Mouse (Mus musculus) embryonic facial prominence, embryonic 10.5 days (tissue): ENCODE results near the gene Pkib. TPM values are rescaled to one million over a fixed set of nuclear protein-coding genes. Genes with fewer than 3 reads are reported as not detected.

Experiments
- DNase-seq: peaks from one replicate; pipeline ENCODE4 v3.0.0-alpha.2; 2017; ENCODE audit warnings: low spot score
- H3K27ac ChIP-seq: fragments of 300-500 bp; sonication (generic); replicated peaks from 2 replicates; pipeline ENCODE4 v1.5.1; 2016; ENCODE audit warnings: mild to moderate bottlenecking
- H3K27me3 ChIP-seq: fragments of 300-500 bp; sonication (generic); replicated peaks from 2 replicates; pipeline ENCODE4 v1.6.1; 2016; ENCODE audit warnings: low read depth, mild to moderate bottlenecking; ENCODE audit not compliant: poor library complexity, severe bottlenecking
- H3K36me3 ChIP-seq: fragments of 300-500 bp; sonication (generic); replicated peaks from 2 replicates; pipeline ENCODE4 v1.6.1; 2016; ENCODE audit warnings: mild to moderate bottlenecking, moderate library complexity
- H3K4me1 ChIP-seq: fragments of 300-500 bp; sonication (generic); 2 replicates; pipeline ENCODE4 v1.6.1; 2016
- H3K4me3 ChIP-seq: fragments of 300-500 bp; sonication (generic); 2 replicates; pipeline ENCODE4 v1.5.1; 2016; ENCODE audit warnings: mild to moderate bottlenecking, moderate library complexity
- H3K9me3 ChIP-seq: fragments of 300-500 bp; sonication (generic); 2 replicates; pipeline ENCODE4 v1.6.1; 2016; ENCODE audit warnings: mild to moderate bottlenecking
- WGBS: fragments of 180-500 bp; shearing (Covaris S2); methylation state at CpG from one replicate; pipeline ENCODE4 v1.1.7; 2016; 5-methylcytosine and 5-hydroxymethylcytosine counted together
- polyA plus RNA-seq: library from polyadenylated mRNA; unstranded; fragments of >200 nt; fragmentation: Nextera tagmentation; extraction: Ambion mirVana; gene quantifications from 2 replicates; pipeline ENCODE4 v1.2.1, GENCODE M21; 2016

Gene Pkib
- polyA plus RNA-seq, 1 experiment from 2014 or later, result 1.4 TPM

DNA sequence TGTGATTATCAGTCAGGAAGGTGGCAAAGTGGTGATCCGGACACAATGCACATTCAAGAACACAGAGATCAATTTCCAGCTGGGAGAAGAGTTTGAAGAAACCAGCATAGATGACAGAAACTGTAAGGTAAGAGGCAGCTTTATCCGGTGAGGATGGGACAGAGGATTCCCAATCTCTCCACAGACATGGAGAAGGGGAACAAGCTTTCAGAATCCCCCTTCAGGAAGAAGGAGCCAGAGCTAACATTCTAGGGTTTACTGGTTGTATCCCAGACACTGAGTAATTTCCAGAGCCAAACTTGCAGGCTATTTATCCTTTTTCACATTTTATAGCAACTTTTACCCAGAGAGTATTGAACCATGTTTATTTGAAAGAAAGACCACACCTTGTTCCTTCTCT, 153.8 kb downstream of the Pkib start:
- 60% methylated on average over 2 of the region's 2 CpGs for WGBS
- Histone ChIP-seq H3K27me3 (peaks cover 7% of the 10 kb centered on the region; the same call in 1 of the 2 replicates), H3K27ac (peak overlapping the region; percentile 73), H3K36me3 (no peaks in the 10 kb centered on the region), H3K9me3 (no peaks in the 10 kb centered on the region), H3K4me1 (peaks cover 21% of the 10 kb centered on the region), H3K4me3 (peak overlapping the region; percentile 48)
- DNase-seq, result no peak

Other genes starting within 250 kb of the Pkib start
- gene Hsf2, start 145.6 kb upstream of the Pkib start, polyA plus RNA-seq, result 56.4 and 58.5 TPM in 2 replicates
- 126 TPM in 2 replicates for gene Serinc1, start 99.5 kb upstream of the Pkib start, polyA plus RNA-seq
- gene Fabp7, start 152.9 kb downstream of the Pkib start, polyA plus RNA-seq, result 125 and 129 TPM in 2 replicates
- gene Smpdl3a, start 162.4 kb downstream of the Pkib start, polyA plus RNA-seq, result 5.3 and 5.5 TPM in 2 replicates